Mouse (Mus musculus) kidney, postnatal 0 days (tissue): ENCODE results near the gene Rtkn2. TPM values are rescaled to one million over a fixed set of nuclear protein-coding genes. Genes with fewer than 3 reads are reported as not detected.

Source experiments
- ATAC-seq: fragments of 200-750 bp; cut with Nextera tagmentation; replicated peaks from 2 replicates; pipeline ENCODE4 v1.8.0; 2017; ENCODE audit warnings: low read depth, moderate number of reproducible peaks, moderate TSS enrichment, moderate library complexity; ENCODE audit not compliant: low FRiP score
- DNase-seq: peaks from one replicate; pipeline ENCODE4 v3.0.0-alpha.2; 2016; ENCODE audit warnings: low spot score
- H3K27ac ChIP-seq: fragments of 300-500 bp; sonication (generic); 2 replicates; pipeline ENCODE4 v1.5.1; 2014; ENCODE audit warnings: mild to moderate bottlenecking
- H3K27me3 ChIP-seq: fragments of 300-500 bp; sonication (generic); 2 replicates; pipeline ENCODE4 v1.6.1; 2014; ENCODE audit warnings: low read length, mixed read lengths; ENCODE audit not compliant: insufficient read depth
- H3K36me3 ChIP-seq: fragments of 300-500 bp; sonication (generic); 2 replicates; pipeline ENCODE4 v1.6.1; 2014; ENCODE audit warnings: low read length, mixed read lengths; ENCODE audit not compliant: insufficient read depth
- H3K4me1 ChIP-seq: fragments of 300-500 bp; sonication (generic); replicated peaks from 2 replicates; pipeline ENCODE4 v1.6.1; 2014; ENCODE audit warnings: antibody characterized with exemption, low read length, mixed read lengths; ENCODE audit not compliant: insufficient read depth
- H3K4me2 ChIP-seq: fragments of 300-500 bp; sonication (generic); 2 replicates; pipeline ENCODE4 v1.6.1; 2014; ENCODE audit warnings: mild to moderate bottlenecking, low read length, moderate library complexity, mixed read lengths
- H3K4me3 ChIP-seq: fragments of 300-500 bp; sonication (generic); replicated peaks from 2 replicates; pipeline ENCODE4 v1.5.1; 2014; ENCODE audit warnings: low read depth, low read length
- H3K9ac ChIP-seq: fragments of 300-500 bp; sonication (generic); 2 replicates; pipeline ENCODE4 v1.6.1; 2014; ENCODE audit warnings: low read depth, low read length
- H3K9me3 ChIP-seq: fragments of 300-500 bp; sonication (generic); replicated peaks from 2 replicates; pipeline ENCODE4 v1.6.1; 2016; ENCODE audit warnings: low read length, inconsistent platforms, mixed read lengths
- CTCF ChIP-seq: IDR thresholded peaks from 2 replicates; pipeline ENCODE4 v1.5.1; 2016; ENCODE audit warnings: antibody characterized with exemption, low read depth, mild to moderate bottlenecking, moderate library complexity
- WGBS: fragments of 180-500 bp; shearing (Covaris S2); extraction: QIAGEN DNeasy Blood & Tissue Kit; methylation state at CpG from one replicate; pipeline ENCODE4 v1.1.7; 2014; 5-methylcytosine and 5-hydroxymethylcytosine counted together
- polyA plus RNA-seq: library from polyadenylated mRNA; unstranded; fragments of >200 nt; fragmentation: Nextera tagmentation; extraction: Ambion mirVana; gene quantifications from 2 replicates; pipeline ENCODE4 v1.2.1, GENCODE M21; 2015

Gene Rtkn2
- polyA plus RNA-seq, 1 experiment from 2014 or later = 4.4 TPM

DNA sequence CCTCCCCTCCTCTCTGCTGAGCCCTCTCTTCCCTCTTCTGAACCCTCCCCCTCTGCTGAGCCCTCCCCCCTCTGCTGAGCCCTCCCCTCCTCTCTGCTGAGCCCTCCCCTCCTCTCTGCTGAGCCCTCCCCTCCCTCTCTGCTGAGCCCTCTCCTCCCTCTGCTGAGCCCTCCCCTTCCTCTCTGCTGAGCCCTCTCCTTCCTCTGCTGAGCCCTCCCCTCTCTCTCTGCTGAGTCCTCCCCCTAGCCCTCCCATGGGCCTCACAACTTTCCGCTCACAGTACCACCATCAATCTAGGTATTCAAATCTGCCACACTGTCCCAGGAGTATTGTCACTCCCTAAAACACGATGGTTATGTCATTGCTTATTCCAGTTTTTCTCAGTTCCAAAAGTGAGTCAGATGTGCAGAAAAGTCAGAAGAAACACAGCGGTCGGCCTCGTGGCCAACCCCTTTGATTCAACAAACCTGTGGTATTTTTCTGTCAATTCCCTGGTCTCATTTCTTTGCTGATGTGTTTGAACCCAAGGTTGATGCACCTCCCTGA, 49.8 kb downstream of the Rtkn2 start:
- H3K4me1 ChIP-seq = 0 out of 2 replicates have a peak, but pooled peaks cover 4% of the 10 kb centered on the region
- no peak overlapping the region for H3K4me2 ChIP-seq
- no peak overlapping the region for H3K4me3 ChIP-seq
- ATAC-seq (0 out of 2 replicates have a peak, but pooled peaks have one; percentile 18), DNase-seq (peak; percentile 52)
- no peak overlapping the region for H3K9ac ChIP-seq
- no peaks in the 10 kb centered on the region for H3K36me3 ChIP-seq
- no peak overlapping the region for H3K27ac ChIP-seq
- TF ChIP-seq CTCF = no peak
- no peaks in the 10 kb centered on the region for H3K9me3 ChIP-seq
- no peaks in the 10 kb centered on the region for H3K27me3 ChIP-seq
- WGBS = 62% methylated on average over 5 of the region's 5 CpGs

DNA sequence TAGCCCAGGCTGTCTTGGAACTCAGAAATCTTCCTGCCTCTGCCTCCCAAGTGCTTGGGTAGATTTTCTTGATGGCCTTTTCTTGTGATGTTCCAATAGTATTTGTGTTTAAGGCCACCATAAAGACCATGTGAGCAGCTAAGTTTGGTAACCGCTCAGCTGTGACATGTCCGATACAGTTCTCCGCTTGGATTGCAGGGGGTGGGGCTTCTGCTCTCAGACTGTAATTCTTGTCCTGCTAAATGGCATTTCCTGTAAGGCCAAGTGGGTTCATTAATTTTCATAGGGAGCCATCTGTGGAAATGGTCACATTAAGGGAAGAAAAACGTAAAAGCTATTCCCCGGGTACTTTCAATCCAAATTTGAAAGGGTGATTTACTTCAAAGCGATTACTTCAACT, 50.7 kb downstream of the Rtkn2 start:
- H3K4me3 ChIP-seq = no peak overlapping the region
- H3K4me2 ChIP-seq = no peak overlapping the region
- DNase-seq = peak; percentile 73
- H3K27me3 ChIP-seq = no peaks in the 10 kb centered on the region
- H3K36me3 ChIP-seq = no peaks in the 10 kb centered on the region
- H3K4me1 ChIP-seq = 0 out of 2 replicates have a peak, but pooled peaks cover 4% of the 10 kb centered on the region
- no peak overlapping the region for H3K9ac ChIP-seq
- 29% methylated on average over 6 of the region's 6 CpGs for WGBS
- no peak overlapping the region for H3K27ac ChIP-seq
- ATAC-seq = no peak
- TF ChIP-seq CTCF = no peak
- H3K9me3 ChIP-seq = no peaks in the 10 kb centered on the region

DNA sequence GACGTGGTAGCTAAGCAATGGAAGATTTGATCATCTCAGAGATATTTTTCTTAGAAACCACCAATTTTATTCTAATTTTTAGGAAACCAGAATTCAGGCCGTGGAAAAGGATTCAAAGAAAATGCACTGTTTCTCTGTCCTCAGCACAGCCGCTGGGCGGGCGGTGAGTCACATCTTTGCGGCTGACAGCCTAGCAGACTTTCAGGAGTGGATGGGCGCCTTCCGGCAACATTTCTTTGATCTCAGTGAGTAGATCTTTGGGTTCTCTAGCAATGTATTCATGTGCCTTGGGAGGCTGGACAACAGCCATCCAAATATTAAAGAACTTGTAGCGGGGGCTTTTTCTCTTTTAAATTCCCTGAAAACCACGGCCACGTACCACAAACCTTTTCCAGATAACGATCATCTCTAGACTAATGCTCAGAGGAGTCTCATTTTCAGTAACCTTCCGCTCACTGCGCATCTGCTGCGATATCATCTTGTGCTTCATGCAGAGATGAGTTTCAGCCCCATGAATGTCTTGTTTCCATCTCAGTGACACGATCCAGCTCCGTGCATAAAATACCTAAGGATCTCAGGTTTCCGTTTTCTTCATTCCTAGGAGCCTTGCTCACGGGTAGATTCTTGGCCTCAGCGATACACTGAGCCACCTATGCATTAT, 56.5 kb downstream of the Rtkn2 start:
- Histone ChIP-seq H3K4me2 (no peak overlapping the region), H3K27ac (no peak overlapping the region), H3K27me3 (no peaks in the 10 kb centered on the region), H3K9me3 (no peaks in the 10 kb centered on the region), H3K9ac (no peak overlapping the region), H3K4me1 (no peaks in the 10 kb centered on the region), H3K36me3 (no peaks in the 10 kb centered on the region), H3K4me3 (no peak overlapping the region)
- no peak for TF ChIP-seq CTCF
- 76% methylated on average over 20 of the region's 20 CpGs for WGBS
- ATAC-seq = no peak
- no peak for DNase-seq

DNA sequence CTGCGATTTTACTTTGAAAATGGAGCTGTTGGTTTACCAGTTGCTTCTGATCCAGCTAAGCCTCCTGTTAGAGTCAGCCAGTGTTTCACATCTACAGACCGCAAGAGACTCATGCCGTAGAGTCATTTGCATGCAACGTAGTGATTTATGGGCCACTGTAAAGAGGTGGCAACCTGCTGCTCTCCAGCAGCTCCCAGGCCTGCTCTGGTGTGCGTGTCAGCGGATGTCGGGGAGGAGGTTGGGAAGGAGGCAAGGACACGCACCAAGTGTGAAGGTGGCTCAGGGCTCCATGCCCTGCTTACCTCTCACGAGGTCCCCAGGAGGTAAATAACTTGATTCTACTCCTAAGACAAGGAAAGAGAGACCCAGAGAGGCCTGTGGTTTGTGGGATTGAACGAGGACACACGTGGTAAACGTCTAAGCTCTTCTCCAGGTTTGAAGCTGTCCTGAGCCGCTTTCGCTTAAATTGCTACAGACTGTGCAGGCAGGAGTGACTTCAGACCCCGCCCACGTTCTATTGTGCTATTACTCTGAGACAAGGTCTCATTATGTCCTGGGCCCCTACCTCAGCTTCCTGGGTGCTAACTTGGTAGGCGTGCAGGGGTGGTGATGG, 57.1 kb downstream of the Rtkn2 start:
- Histone ChIP-seq H3K27me3 (no peaks in the 10 kb centered on the region), H3K4me3 (no peak overlapping the region), H3K4me2 (no peak overlapping the region), H3K9ac (no peak overlapping the region), H3K4me1 (no peaks in the 10 kb centered on the region), H3K36me3 (no peaks in the 10 kb centered on the region), H3K9me3 (no peaks in the 10 kb centered on the region), H3K27ac (no peak overlapping the region)
- WGBS = 60% methylated on average over 17 of the region's 17 CpGs
- peak; percentile 32 for DNase-seq
- no peak for TF ChIP-seq CTCF
- ATAC-seq = peak; percentile 40; the same call in 1 of the 2 replicates

DNA sequence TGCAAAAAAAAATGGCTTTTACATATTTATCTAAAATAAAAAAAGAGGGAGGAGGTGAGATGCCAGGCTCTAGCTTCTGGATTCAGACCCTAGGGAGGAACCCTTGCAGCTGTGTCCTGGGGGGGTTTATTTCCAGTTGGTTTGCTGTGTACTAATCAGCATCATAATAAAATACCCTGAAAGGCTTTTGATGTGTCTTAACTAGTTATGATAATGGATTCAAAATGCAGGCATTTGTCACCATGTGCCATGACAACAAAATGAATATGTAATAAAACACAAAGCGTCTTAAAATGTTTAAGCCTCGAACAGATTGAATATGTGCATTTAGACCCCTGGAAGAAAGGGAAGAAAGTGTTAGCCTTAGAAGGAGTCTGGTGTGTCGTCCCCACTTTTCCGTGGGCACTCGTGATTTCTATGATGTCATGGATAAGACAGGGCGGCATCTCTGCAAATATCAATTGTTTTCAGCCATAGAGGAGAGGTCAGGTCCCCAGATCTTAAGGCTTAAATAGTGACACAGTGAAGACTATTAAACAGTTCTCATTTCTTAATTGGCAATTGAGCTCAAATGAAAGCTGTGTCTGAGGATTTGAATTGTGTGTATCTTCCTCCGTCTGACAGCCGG, 59.7 kb downstream of the Rtkn2 start:
- WGBS = 85% methylated on average over 8 of the region's 8 CpGs
- ATAC-seq (no peak), DNase-seq (no peak)
- Histone ChIP-seq H3K27ac (no peak overlapping the region), H3K9ac (no peak overlapping the region), H3K27me3 (no peaks in the 10 kb centered on the region), H3K9me3 (no peaks in the 10 kb centered on the region), H3K4me2 (no peak overlapping the region), H3K4me1 (no peaks in the 10 kb centered on the region), H3K4me3 (no peak overlapping the region), H3K36me3 (no peaks in the 10 kb centered on the region)
- TF ChIP-seq CTCF = no peak

DNA sequence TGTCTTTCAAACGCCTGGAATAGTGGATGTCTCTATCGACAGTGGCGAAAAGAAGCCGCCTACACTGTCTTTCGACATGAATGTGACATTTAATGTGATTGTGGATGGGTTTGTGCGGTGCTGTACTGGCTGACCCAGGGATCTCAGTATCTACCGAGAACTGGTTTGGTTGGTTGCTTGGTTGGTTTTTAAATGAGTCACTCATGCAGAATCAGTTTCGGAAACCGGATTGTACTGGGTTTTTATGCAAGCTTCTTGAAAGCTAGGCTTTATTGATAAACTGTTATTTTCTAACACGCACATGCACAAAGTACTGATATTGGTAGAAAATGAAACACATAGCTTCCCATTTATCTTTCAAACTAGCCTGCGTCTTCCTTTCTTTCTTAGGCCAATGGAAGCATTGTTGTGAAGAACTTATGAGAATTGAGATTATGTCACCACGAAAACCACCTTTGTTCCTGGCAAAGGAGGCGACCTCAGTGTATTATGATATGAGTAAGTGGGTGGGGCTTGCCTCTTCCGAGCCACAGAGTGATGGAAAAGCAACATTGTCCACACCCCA, 60.4 kb downstream of the Rtkn2 start:
- DNase-seq (no peak), ATAC-seq (no peak)
- TF ChIP-seq CTCF = no peak
- H3K4me2 ChIP-seq = no peak overlapping the region
- no peak overlapping the region for H3K9ac ChIP-seq
- H3K27ac ChIP-seq = no peak overlapping the region
- WGBS = 77% methylated on average over 14 of the region's 14 CpGs
- no peak overlapping the region for H3K4me3 ChIP-seq
- H3K27me3 ChIP-seq = no peaks in the 10 kb centered on the region
- H3K36me3 ChIP-seq = no peaks in the 10 kb centered on the region
- H3K4me1 ChIP-seq = no peaks in the 10 kb centered on the region
- no peaks in the 10 kb centered on the region for H3K9me3 ChIP-seq
